Mouse (Mus musculus) thymus, postnatal 0 days (tissue): Measurements from ENCODE around the gene Ing3. TPM values are rescaled to one million over a fixed set of nuclear protein-coding genes. Genes with fewer than 3 reads are reported as not detected.

ENCODE experiments used
- DNase-seq: peaks from one replicate; pipeline ENCODE4 v3.0.0-alpha.2; 2015; ENCODE audit warnings: low spot score
- polyA plus RNA-seq: library from polyadenylated mRNA; unstranded; fragments of >200 nt; fragmentation: Nextera tagmentation; extraction: Ambion mirVana; gene quantifications from 2 replicates; pipeline ENCODE4 v1.2.1, GENCODE M21; 2015

The Ing3 gene
- polyA plus RNA-seq, 1 experiment from 2014 or later = 81.0 TPM

DNA sequence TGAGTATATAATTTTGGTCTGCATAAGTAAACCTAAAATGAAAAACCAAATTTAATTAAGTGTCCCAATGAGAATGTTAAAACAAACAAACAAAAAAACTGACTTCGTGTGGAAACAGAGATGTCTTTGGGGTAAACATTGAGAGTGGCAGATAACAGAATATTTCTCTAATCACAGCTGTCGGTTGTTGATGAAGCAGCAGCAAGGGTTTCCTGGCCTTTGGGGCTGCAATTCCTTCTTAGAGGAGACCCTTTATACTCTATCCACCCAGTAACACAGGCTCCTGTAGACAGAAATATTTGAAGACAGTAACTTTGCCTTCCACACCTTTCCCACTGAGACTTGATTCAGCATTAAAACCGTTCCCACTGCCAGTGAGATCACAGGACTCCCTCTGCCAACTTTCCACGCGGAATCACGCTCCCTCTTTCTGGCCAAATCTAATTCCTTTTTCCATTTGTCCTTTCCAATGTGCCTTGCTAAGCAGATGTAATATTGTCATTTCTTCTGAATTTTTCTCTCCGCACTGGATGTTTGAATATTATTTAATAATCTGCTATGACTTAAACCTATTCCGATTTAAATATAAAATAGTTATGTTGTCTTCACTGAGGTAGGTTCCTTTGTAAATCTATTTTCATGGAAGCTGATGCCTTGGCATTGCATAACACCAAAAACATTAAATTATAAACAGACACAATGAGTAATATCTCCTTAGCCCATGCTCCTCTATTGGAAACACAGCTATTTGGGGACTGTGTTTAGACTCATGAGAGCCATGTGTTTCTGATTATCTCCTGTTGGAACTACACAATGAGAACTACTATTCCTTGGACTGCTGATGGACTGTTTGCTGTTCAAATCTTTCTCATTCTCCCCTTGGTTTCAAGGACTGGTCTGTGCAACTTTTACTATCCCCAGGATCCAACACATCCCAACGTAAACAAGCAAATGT is 41.1 kb downstream of the Ing3 start:
- DNase-seq = no peak

DNA sequence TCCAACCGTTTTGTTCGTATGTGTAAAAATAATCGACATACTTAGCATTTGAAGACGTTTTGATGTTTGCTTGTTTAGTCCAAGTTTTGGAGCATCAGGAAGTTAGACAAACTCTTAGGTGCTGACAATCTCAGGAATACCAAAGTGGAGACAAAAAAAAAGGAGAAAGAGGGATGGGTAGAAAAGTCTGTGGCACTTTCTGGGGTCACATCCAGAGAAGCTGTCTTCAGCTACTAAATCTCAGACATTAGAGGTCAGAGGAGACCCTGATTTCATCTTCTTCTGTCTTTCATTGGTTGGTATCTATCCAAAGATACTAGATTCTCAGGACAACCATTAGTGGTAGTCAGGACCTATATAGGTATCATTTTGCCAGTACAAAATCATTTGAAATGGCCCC is 41.8 kb downstream of the Ing3 start:
- DNase-seq = no peak

DNA sequence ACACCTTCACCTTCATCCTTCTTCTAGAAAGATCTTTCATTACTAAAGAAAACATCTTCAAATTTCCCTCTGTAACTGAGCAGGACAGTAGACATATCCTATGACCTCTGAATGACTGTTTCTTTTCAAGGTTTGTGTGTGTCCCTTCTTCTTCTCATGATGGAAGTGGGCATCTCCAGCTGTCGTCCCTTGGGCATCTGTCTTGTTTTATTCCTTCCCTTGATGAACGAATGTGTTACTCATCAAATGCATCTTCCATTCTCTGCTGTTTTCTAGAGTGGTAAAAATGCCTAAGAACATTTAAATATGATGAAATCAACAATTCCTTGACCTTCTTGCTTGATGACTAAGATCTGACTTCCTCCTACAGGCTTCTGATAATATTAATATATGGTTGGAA is 43.7 kb downstream of the Ing3 start:
- DNase-seq = no peak

DNA sequence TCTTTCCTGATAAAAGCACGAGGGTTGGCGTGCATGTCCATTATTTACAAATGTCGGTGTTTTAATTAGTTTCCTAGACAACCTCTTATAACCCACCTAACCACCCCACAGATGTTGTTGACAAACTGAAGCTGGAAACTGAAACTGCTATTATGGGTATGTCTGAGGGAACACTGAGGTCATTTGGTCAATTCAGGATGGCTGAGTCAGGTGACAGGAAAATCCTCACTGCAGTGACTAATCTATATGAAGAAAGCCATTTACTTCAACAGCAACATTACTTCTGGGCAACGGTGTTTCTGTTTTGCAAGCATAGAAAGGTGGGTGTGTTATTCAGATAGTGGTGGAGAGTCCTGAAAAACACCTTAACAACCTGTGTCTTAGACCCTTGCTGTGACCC is 48.8 kb downstream of the Ing3 start:
- no peak for DNase-seq

DNA sequence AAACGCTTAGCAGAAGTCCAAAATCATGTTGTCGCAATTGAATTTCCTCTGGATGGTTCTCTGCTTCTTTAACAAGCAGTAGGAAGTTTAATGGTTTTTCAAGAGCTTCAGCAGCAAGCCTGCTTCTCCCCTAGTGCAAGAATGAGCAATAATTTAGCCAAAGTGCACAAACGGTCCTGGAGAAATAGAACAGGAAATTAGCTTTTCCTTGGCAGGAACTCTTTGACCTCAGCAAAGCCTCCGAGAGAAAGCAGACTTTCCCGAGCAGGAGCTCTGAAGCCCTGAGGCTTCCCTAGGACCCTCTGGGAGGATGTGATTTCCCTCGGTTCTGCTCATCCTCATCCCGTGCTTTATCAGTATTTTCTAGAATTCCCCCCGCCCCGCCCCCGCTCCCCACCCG is 49.7 kb downstream of the Ing3 start:
- no peak for DNase-seq

DNA sequence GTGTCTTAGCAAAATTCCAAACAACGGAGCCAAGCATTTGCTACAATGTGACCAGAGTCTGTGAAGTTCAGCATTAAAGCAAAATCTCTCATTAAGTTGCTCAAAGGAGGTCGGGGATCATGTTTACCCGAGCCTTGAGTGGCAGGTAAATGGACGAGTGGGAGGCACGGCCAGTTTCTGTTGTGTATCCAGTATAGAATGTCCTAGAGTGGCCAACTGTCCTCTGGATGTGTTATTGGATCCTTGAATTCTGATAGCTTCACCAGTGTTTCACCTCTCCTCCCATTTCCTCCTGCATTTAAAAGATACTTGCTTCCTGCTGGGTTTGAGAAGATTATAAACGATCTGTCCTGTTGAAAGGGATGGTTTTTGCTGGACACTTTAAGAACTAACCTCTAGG is 50.7 kb downstream of the Ing3 start:
- no peak for DNase-seq

DNA sequence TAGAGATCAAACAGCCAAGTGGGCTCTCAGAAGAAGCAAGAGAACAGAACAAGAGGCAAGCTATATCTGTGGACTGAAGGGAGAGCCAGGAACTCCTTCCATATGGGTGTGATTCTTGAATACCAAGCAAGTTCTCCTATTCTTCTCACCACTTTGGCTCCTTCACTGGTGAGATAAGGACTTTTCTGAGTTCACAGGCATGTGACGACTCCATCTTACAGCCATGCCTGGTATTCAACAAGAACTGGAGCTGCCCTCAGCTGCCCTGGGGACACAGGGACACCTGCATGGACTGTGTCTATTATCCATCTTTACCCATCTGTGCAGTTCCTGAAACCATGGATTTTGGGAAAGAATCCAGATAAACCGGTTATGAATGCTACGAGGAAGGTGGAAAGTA is 51.5 kb downstream of the Ing3 start:
- no peak for DNase-seq

DNA sequence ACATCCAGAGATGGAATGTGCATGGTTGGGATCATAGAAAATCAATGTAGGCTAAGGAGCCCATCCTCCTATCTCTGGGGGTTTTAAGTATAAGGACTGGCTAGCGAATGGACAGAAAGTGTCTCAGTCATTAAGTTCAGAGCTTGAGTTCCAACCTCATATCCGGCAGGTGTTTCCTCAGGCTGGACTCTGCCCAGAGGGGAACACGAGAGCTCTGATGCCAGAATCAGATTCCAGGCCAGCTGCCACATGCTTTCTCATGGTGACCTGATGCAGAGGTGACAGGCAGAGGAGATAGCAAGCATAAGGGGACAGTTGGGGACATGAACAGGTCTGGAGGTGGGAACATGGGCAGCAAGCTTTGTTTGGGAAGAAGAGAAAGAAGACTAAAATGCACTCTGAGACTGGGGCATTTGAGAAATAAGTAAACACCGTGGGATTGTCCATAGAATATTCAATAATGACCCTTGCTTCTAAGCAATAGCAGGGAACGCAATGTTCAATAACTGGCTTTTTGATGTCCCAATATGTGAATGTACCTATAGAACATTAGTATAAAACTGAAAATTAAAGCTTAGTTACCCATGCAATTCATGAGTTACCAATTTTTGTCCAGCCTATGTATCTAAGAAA is 52.0 kb downstream of the Ing3 start:
- DNase-seq = no peak

DNA sequence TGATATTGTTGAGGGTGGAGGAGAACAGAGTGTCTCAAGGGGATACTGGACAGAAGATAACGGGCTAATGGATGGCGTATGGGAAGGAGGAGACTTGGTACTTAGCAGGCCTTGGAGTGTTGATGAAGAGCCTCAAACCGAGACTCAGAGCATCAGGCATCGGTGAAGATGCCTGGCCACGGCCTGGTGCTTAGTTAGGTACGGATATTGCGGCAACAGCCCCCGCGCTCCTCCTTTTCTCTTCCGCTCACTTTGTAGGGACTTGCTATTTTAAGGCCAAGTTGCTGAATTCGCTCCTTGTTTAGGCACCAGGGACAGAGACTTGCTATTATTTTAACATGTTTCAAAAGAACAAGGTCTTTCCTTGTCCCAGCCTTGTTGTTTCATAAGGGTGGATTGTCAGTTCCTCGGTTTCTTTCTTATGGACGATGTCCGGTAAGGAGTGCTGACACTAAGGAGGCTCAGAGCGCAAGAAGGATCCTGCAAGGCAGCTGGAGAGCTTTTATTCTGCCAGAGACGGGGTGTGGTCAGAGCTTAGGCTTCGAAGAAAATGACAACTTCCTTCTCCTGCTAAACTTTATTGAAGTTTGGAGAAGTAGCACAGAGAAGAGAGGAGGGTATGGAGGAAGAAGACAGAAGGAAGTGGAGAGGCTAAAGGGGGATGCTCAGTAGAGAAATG is 53.3 kb downstream of the Ing3 start:
- DNase-seq = no peak

DNA sequence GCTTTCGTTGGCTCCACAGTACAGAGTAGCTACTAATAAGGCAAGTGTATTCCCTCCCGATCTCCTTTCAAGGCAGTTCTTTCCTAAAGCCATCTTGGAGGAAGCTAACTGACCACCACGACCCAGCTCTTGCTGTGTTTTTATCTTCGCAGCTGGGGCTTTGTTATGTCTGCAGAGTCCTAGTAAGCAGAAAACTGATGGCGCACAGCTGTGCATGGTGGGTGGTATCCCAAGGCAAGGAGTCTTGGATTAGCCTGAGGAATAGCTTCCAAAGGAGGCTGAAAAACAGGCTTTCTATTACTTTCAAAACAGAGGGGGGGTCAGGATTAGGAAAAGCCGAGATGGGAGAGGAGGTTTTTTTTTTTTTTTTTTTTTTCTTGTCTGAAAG is 53.8 kb downstream of the Ing3 start:
- DNase-seq = no peak

DNA sequence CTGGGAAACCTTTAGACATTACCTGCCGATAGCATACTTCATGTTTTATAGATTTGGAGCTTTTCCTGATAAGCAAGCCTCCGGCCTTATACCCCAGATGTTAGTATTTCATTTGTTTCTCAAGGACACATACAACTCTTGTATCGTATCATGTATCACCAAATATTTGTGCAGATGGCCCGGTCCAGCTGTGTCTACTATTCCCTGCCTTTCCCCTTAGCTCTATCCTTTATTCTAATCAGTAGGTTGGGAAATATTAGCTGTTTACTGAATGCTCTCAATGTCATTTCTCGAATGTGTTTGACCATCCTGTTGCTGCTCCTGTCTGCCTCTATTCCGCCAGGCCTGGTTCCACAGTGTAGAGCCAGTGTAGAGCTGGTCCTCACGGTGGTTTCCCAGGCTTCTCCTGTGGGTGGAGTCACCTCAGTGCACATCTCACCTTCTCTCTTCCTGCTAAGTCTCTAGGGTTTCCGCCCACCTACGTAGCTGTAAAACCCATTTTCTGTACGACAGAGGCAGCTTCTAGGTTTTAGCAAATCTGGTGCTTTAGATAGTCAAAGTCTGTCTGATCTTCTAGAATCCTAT is 54.7 kb downstream of the Ing3 start:
- DNase-seq = no peak

DNA sequence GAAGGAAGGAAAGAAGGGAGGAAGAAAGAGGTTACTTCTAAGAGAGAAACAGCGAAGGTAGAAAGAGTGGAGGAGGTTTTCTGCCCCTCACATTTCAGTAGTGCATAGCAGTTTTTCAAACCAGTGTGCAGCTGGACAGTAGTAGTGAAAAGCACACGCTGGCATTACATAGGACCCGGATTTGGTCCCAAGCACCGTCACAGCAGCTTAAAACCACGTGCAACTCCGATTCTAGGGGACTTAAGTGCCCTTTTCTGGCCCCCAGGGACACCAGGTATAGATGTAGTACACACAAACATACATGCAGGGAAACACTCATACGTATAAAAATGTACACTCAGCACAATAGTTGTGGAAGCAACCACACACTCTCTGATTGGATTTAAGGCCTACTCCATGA is 59.0 kb downstream of the Ing3 start:
- no peak for DNase-seq

DNA sequence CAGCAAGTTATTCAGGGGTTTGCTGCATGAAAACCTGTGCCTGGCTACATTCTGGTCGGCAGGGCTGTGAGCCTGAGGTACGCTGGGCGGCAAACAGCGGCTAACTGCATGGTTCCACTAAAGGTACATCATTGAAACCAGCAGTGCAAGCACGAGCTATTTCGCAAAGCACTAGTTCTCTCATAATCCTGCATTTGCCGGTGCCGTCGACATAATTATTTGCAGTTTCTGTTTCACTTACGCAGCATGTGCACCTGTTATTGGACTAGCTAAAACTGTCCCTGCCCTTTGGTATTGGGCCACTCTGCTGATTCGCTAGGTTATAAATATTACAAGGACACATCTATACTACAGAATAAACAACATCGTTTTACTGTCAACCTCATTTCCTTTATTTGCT is 60.9 kb downstream of the Ing3 start:
- DNase-seq = no peak

DNA sequence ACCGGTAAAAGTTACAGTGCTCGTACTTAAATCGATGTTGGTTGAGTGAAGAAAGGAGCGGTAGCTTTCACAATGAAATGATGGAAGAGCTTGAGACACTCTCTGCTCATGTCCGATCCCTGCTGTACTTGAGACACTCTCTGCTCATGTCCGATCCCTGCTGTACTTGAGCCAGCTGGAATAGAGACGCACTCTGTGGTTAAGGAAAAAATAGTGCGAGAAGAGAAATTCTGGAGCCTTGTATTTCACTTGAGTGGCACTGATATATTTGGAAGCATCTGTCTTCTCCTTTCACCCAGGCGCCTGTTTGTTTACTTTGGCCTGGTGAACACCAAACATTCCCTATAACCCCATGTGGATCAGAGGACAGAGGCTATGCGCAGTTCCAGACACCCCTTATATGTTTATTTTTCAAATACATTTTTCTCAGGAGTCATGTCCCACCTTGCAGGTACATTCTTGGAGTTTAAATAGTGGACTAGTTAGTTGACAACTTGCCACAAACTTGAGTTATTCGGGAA is 61.5 kb downstream of the Ing3 start:
- DNase-seq = no peak

DNA sequence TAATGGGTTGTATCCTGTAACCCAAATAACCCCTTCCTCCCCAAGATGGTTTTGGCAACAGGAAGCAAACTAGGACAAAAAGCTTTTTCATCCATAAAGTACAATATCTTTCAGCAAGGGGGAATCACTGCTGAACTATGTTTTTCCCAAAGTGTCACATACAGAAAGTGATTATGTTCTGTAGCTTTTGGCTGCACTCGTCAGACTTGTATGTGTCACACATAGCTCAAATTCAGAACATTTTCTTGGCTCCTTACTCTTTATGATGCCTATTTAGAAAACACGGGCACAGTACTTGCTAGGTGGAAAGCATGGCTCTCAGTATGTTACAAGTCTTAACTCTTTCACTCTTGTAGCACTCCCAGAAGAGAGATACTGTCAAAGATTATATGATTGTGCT is 62.2 kb downstream of the Ing3 start:
- no peak for DNase-seq

DNA sequence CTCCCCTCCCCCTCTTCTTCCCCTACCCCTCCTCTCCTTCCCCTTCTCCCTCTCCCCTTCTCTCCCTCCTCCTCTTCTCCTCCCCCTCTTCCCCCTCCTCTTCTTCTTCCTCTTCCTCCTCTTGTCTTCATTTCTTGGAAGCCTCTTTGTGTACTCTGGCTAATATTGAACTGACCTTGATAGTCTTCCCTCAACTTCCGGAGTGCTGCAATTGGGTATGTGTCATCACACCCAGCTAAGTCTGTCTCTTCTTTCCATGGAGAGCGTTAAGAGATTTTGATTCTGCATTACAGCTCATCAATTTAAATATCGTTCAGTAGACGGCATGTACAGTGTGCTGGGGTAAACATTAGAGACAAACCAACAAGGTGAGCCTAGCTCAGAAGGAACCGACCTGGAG is 62.7 kb downstream of the Ing3 start:
- no peak for DNase-seq

DNA sequence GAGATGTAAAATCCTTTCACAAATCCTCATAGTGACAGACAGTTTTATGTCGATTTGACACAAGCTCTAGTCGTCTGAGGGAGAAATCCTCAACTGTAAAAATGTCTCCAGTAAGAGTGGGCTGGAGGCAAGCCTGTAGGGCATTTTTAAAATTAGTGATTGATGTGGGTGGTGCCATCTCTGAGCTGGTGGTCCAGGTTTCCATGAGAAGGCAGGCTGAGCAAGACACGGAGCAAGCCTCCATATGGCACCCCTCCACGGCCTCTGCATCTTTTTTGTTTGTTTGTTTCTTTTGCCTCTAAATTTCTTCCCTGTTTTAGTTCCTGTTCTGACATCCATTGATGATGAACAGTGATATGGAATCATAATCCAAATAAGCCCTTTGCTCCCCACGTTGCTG is 63.1 kb downstream of the Ing3 start:
- DNase-seq = no peak

DNA sequence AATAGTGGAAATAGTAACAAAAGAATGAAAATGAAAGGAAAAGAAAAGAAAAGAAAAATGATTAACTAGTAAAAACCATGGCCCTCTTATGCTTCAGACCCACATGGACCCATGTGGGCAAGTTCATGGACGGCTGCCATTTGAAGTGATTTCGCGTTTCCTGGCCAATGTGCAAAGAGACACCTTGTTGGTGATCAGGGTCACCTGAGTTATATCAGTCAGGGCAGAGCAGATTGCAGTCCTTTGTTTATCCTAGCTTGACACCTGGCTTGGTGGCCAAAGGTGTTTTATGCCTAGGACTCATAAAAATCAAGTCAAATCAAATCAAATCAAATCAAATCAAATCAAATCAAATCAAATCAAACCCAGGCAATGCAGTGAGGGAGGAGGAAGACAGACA is 64.0 kb downstream of the Ing3 start:
- no peak for DNase-seq

DNA sequence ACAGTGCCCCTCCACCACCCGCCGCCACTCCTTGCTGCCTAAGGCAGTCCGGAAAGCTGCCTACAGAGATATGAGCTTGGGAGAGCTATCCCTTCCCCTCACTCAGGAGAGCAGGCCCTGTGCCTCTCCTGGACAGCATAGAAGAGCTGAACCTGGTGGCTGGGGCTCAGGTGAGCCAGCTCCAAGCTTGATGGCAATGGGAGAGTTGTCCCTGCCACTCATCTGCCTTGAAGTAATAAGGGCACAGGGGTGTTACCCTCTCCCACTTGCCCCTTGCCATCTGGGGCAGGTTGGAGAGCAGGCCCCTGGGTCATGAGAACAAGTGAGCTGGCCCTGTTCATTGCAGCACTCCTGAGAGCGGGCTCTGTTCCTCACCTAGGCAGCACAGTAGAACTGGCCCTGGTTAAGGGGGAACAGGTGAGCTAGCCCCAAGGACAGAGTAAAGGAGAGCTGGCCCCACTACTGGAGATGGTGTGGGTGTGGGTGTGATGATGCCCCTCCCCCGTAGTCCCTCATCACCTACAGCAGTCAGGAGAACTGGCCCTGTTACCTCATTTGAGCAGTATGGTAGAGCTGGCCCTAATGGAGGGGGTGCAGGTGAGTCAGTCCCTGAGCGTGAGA is 65.0 kb downstream of the Ing3 start:
- no peak for DNase-seq

DNA sequence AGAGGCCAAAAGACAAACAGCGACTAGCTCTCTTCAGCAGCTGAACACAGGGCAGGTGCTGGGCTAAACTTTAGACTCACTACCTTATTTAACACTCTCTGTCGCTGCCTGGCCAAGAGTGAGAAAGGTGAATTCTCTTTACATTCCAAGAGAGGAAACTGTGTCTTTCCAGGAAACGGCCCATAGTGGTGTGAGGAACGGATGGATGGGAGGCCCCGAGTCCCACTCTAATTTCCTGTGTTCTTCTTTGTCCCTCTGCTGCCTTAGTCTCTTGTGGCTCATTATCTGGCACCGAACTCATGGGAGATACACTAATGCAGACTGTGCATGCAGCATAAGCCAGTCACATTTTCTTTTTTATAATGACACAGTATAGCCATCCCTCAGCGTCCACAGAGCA is 68.3 kb downstream of the Ing3 start:
- no peak for DNase-seq

DNA sequence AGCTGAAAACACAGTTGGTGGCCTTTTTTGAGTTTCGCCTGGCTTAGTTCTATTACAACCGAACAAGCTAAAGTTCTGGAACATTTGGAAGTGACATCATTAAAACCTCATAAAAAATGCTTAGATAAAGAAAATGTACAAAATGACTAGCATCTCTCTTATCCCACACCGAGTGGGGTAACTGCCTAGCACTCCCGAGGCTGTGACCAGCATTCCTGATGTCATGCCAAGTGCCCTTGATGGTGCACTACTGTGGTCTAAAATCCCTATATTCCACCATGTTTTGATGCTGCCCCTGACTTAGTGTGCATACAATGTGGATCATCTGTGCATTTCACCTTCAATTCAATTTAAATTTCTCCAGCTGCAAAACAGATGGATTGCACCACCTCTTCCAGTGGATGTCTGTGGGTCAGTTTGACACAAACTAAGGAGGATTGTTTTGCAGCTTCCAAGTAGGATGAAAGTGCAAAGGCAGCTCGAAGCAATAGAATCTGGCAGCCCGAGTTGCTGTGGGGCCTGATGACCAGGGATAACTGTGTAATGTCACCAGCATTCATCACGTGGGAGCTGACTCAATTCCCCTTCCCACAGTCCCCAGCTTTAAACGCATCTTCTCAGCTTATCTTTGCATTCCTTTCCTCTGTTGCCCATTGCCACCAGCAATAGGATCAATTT is 69.5 kb downstream of the Ing3 start:
- no peak for DNase-seq
